Mouse (Mus musculus) thymus, adult 2 months (tissue): Measurements from ENCODE around the gene Camkk1. TPM values are rescaled to one million over a fixed set of nuclear protein-coding genes. Genes with fewer than 3 reads are reported as not detected.

Experiments
- DNase-seq: peaks from one replicate; pipeline ENCODE4 v3.0.0; 2021
- H3K27ac ChIP-seq: fragments of 200-500 bp; 2 replicates; pipeline ENCODE4 v1.5.1; 2012; ENCODE audit warnings: low read length, control low read depth; ENCODE audit not compliant: control insufficient read depth, insufficient read depth
- H3K27me3 ChIP-seq: fragments of 200-500 bp; 2 replicates; pipeline ENCODE4 v1.6.1; 2012; ENCODE audit warnings: mild to moderate bottlenecking, low read length, moderate library complexity, mixed read lengths; ENCODE audit not compliant: control insufficient read depth, insufficient read depth
- H3K36me3 ChIP-seq: fragments of 200-500 bp; 2 replicates; pipeline ENCODE4 v1.6.1; 2012; ENCODE audit warnings: mild to moderate bottlenecking, low read length, moderate library complexity; ENCODE audit not compliant: control insufficient read depth, insufficient read depth
- H3K4me1 ChIP-seq: fragments of 200-500 bp; replicated peaks from 2 replicates; pipeline ENCODE4 v1.6.1; 2012; ENCODE audit warnings: low read length; ENCODE audit not compliant: control insufficient read depth, insufficient read depth
- H3K4me3 ChIP-seq: fragments of 200-500 bp; 2 replicates; pipeline ENCODE4 v1.5.1; 2012; ENCODE audit warnings: mild to moderate bottlenecking, low read length, control low read depth, moderate library complexity; ENCODE audit not compliant: control insufficient read depth, insufficient read depth
- CTCF ChIP-seq: fragments of 200-500 bp; IDR thresholded peaks from 2 replicates; pipeline ENCODE4 v1.5.1; 2012; ENCODE audit warnings: mild to moderate bottlenecking, control low read depth, low read length, moderate library complexity, borderline replicate concordance; ENCODE audit not compliant: control insufficient read depth, poor library complexity, insufficient read depth; ENCODE audit errors: extremely low read depth
- POLR2A ChIP-seq: fragments of 200-500 bp; IDR thresholded peaks from 2 replicates; pipeline ENCODE4 v1.6.1; 2012; ENCODE audit warnings: mild to moderate bottlenecking, low read length, control low read depth, moderate library complexity; ENCODE audit not compliant: control insufficient read depth, poor library complexity, insufficient read depth; ENCODE audit errors: extremely low read depth
- WGBS: fragments of 180-500 bp; shearing (Covaris S2); methylation state at CpG from one replicate; pipeline ENCODE4 v1.1.7; 2018; 5-methylcytosine and 5-hydroxymethylcytosine counted together
- polyA plus RNA-seq: library from polyadenylated mRNA; depleted of rRNA; stranded (reverse); fragments of >200 nt; gene quantifications from 2 replicates; pipeline ENCODE4 v1.2.3, GENCODE M21; 2012

Gene Camkk1
- polyA plus RNA-seq, 1 experiment, result 40.0 TPM

- 72% methylated on average over 5 of the region's 5 CpGs for WGBS
- Histone ChIP-seq H3K36me3 (peaks cover 64% of the 10 kb centered on the region), H3K27me3 (no peaks in the 10 kb centered on the region), H3K4me3 (no peak overlapping the region), H3K4me1 (no peaks in the 10 kb centered on the region), H3K27ac (no peak overlapping the region)
- DNase-seq, result no peak
- TF ChIP-seq POLR2A (no peak), CTCF (no peak)
Observed at GRCm38 (mm10) chr11:72987807-72988206, 31.0 kb upstream of the Camkk1 start.

GRCm38 (mm10) chr11:72989044-72989443 is 29.8 kb upstream of the Camkk1 start:
- Histone ChIP-seq H3K36me3 (peaks cover 53% of the 10 kb centered on the region), H3K4me1 (no peaks in the 10 kb centered on the region), H3K4me3 (no peak overlapping the region), H3K27ac (no peak overlapping the region), H3K27me3 (no peaks in the 10 kb centered on the region)
- DNase-seq, result no peak
- 94% methylated on average over 6 of the region's 6 CpGs for WGBS
- TF ChIP-seq CTCF, result no peak
- TF ChIP-seq POLR2A, result no peak

GRCm38 (mm10) chr11:72990688-72991087 is 28.1 kb upstream of the Camkk1 start:
- Histone ChIP-seq H3K4me1 (no peaks in the 10 kb centered on the region), H3K36me3 (peaks cover 41% of the 10 kb centered on the region), H3K27ac (no peak overlapping the region), H3K27me3 (no peaks in the 10 kb centered on the region), H3K4me3 (no peak overlapping the region)
- TF ChIP-seq POLR2A (no peak), CTCF (no peak)
- DNase-seq, result no peak
- 95% methylated on average over 9 of the region's 9 CpGs for WGBS

- no peaks in the 10 kb centered on the region for H3K27me3 ChIP-seq
- H3K4me3 ChIP-seq, result no peak overlapping the region
- no peak for DNase-seq
- no peak for TF ChIP-seq CTCF
- WGBS, result 96% methylated on average over 9 of the region's 9 CpGs
- peaks cover 38% of the 10 kb centered on the region for H3K36me3 ChIP-seq
- H3K4me1 ChIP-seq, result no peaks in the 10 kb centered on the region
- no peak overlapping the region for H3K27ac ChIP-seq
Observed at GRCm38 (mm10) chr11:72991961-72992360, 26.8 kb upstream of the Camkk1 start.

GRCm38 (mm10) chr11:72996346-72996745 is 22.5 kb upstream of the Camkk1 start:
- WGBS, result over 99% methylated on average over 6 of the region's 6 CpGs
- H3K27ac ChIP-seq, result no peak overlapping the region
- no peak for TF ChIP-seq POLR2A
- TF ChIP-seq CTCF, result no peak
- DNase-seq, result no peak
- no peaks in the 10 kb centered on the region; the same call in 1 of the 2 replicates for H3K4me1 ChIP-seq
- no peaks in the 10 kb centered on the region for H3K27me3 ChIP-seq
- H3K4me3 ChIP-seq, result no peak overlapping the region
- peaks cover 12% of the 10 kb centered on the region for H3K36me3 ChIP-seq

GRCm38 (mm10) chr11:72996781-72997180 is 22.0 kb upstream of the Camkk1 start:
- Histone ChIP-seq H3K27ac (no peak overlapping the region), H3K4me1 (no peaks in the 10 kb centered on the region; the same call in 1 of the 2 replicates), H3K4me3 (no peak overlapping the region), H3K36me3 (peaks cover 8% of the 10 kb centered on the region), H3K27me3 (no peaks in the 10 kb centered on the region)
- TF ChIP-seq CTCF (no peak), POLR2A (no peak)
- 100% methylated on average over 2 of the region's 2 CpGs for WGBS
- no peak for DNase-seq
